Mouse (Mus musculus) urinary bladder, postnatal 4 days (tissue): ENCODE results near the gene Slc31a1.
A peak's percentile ranks its signal among the peaks of the same experiment; 100 is the strongest.

Experiments
- DNase-seq, 2 experiments: peaks; one replicate each; pipeline ENCODE4 v3.0.0; 2021 to 2022; ENCODE audit warnings: low spot score in 2 of 2

Slc31a1 gene

DNA sequence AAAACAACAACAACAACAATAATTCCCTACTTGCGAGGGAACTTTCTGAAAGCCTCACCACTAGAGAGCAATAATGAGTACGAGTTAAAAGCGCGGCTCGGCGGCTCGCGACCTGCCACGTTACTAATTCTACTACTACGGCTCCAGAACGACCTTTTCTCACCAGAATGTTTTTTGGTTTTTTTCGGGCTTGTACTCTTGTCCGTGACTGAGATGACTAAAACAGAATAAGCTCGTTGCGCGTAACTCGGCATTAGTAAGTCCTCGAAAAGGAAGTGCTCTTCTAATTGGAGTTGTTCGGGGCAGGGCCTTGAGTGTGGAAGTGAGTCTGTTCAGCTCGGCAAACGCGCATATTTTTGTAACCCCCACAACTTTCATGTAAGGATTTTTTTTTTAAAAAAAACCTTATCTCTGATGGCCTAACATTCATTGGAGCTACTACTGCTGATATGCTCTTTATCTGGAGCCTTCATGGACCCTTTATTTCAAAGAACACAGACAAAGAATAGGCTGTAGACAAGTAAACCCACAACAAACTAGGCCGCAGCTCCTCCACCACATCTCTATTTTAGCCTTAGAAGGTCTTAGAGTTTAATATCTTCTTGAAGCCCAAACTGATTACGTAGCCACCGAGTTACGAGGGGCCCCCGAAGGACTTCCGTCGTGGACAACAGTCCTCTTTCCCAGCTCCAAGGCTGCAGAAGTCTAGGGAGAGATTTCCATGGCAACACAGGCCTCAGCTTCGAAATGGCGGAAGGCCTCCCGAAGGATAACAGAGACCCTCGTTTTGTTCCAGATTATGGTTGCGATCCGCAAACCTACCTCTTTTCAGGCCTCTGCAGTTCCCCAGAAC lies 47.4 kb downstream of the Slc31a1 start:
- peak in 1 of 2 experiments; percentile 35 for DNase-seq

DNA sequence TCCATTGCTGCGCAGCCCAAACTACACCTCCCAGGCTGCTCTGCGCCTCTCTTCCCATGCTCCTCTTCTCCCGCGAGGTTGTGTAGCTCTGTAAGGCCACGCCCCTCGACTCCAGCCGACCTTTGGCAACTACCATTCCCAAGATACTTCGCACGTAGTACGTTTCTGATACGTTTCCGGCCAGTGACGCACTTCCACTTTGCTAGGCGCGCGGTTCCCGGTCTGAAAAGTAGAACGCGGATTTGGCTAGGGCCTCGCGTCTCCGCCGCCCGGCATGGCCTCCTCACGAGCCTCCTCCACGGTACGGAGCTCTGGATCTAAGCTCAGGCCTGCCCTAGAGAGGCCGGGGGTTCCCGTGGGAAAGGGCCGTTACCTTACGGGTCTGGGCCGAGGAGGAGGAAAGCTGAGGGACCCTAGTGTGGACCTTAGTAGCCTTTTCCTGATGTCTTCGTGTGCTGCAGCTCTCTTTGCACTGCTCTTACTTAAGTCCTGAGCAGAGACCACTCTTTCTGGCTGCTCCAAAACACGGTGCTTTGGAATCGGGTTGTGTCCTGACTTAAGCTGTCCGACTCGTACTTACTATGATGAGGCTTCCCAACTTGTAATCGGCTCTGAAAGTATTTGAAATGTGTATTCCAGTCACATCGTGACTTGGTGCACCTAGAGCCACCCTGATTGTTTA lies 48.2 kb downstream of the Slc31a1 start, which contains the start of the genes Cdc26 and Prpf4:
Gene Cdc26, minus strand, starts transcription at position 42 of the 682 bp plus-strand sequence.
Gene Prpf4, plus strand, starts transcription at position 197 of the 682 bp plus-strand sequence.
- peak; percentile 93 to 97 for DNase-seq

DNA sequence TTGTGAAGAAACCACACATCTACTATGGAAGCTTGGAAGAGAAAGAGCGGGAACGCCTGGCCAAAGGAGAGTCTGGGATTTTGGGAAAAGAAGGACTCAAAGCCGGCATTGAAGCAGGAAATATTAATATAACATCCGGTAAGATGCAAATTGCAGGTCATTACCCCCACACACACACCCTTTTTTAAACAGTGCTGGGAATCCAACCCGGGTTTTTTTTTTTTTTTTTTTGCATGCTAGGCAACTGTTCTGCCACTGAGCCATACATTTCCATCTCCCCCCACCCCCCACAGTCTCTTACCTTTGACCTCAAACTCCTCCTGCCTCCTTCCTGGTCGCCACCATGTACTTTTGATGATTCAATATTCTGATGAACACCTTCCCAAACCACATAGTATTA lies 49.1 kb downstream of the Slc31a1 start:
- DNase-seq, result no peak

DNA sequence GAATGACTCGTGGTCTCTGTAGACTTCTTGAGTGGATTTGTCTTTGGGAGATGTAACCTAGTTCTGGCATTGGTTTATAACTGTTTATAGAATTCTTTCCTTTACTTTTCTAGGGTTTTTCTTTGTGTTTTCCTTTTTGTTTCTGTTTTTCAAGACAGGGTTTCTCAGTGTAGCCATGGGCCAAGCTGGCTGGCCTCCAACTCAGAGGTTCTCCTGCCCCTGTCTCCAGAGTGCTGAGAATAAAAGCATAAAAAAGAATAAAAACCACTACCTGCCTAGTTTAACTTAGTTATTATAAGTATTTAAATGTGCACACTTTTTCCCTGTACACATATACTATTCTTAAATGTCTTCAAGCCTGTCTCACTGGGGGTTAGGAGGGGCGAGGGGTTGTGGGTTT lies 49.8 kb downstream of the Slc31a1 start:
- DNase-seq, result no peak

DNA sequence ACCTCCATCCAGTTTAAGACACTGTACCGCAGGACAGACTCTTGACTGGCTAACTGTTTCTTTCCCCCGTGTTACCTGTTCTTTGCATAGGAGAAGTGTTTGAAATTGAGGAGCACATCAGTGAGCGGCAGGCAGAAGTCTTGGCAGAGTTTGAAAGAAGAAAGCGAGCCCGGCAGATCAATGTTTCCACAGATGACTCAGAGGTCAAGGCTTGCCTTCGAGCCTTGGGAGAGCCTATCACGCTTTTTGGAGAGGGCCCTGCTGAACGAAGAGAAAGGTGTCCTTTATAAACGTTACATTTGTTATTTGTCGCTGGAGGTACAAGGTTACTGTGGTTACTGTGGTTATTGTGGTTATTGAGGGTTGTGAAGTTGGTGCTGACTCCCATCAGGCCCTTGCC lies 51.1 kb downstream of the Slc31a1 start:
- DNase-seq, result no peak

DNA sequence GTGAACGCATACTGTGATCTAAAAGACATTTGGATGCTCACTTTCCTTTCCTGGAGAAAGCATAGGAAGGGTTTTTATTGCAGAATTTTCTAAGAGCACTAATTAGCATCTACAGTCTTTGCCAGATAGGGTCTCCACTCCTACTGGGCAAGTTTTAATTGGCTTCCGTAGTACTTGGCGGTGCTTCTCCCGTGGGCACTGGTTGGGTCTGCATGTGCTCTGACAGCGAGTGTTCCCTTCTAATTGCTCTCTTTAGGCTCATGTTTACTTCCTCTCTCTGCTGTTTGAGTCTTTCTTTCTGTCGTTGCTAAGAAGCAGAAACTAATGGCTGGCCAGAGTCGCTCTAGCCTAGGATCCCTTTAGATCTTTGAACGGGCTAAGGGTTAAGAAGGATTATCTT lies 57.9 kb downstream of the Slc31a1 start:
- no peak for DNase-seq

DNA sequence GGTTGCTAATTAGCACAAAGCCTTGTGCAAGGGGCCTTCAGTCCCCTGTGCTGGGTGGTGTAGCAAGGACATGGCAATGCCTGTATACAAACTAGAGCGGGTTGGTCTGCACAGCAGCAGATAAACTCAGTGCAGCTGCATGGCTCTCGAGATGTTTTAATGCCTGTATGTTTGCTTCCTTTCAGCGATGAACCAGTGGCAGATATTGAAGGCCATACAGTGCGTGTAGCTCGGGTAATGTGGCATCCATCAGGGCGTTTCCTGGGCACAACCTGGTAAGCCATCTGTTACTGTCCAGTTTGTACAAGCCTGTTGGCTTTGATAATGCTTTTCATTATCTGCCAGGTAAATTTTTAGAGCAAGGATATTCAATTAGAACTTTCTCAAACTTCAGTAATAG lies 58.6 kb downstream of the Slc31a1 start:
- DNase-seq, result no peak

DNA sequence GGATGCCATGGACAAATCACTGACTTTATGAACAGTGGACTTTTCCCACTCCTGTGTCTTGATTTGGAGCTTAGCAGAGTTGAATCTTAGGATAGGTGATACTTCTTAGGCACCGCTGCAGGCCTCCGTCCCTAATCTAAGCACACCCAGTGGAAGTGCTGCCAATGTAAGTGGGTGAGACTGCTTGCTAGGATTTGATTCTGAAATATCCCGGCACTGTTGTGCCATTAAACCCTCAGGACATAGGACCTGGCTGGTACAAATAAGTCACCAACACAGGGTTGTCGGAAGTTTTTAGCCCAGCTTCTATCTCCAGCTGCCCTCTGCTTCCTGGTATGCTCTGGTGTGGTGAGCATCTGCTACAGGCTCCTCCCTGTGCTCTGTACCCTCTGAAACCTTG lies 65.4 kb downstream of the Slc31a1 start:
- DNase-seq, result no peak

DNA sequence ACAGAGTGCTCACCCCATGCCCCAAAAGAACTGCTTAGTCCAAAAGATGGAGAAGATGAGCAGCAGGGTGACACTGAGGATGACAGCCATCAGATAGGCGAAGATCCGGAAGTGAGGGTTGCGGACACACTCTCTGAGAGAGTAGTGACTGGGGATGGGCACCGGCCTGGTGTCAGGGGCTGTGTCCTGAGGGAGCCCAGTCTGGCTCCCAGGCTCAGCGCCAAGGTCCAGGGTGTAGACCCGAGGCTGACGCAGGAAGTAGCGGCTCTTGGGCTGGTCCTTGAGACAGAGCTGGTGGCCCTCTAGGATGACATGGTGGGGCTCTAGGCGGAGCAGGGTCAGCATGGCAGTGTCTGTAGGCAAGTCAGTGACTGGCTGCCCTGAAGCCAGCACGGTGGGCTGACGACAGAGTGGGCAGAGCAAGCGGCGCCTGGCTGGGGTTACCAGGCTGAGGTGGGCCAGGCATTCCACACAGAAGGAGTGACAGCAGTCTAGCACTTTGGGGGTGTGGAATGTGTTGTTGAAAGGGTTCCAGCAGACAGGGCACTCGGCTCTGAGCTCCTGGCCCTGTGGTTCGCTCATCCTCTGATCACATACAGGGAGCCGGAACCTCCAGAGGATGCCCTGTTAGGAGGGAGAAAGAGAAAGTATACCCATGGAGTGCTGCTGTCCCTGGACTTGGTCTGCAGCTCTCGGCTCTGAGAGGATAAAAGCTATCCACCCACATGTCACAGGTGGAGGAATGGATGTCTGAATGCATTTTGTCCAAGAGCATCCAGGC lies 67.6 kb downstream of the Slc31a1 start:
- no peak for DNase-seq

DNA sequence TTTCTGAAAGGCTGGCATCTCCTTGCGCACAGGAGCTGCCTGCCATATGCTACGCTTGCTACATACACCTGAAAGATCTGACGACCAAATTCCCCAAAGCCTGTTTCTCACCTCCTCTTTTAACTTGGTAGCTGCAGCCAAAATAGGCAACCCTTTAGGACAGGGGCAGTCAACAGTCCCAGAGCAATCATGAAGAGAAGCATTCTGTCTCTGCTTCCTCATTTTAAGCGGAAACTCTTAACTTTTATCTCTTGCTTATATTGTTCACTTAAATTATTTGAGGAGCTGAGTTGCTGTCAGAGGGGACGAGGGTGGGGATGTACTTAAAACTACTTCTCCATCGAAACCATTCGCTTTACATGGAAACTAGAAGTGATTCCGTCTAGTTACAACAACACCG lies 69.1 kb downstream of the Slc31a1 start:
- DNase-seq, result no peak

DNA sequence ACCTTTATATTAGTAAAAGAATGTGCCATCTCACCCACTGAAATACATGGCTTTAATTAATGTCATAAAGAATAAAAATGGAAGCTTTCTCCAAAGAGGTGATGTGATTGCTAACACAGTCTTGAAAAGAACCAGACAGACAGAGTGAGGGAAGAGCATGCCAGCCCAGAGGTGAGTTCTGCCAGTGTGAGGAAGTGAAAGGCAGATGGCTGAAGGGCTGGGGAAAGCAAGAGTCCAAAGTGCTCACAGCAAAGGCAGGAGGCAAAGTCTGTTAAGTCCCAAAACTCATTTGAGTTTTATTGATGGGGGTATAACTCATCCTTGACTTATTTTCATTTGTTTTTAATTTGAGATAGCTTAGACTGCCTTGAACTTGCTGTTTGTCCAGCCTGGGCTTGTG lies 70.2 kb downstream of the Slc31a1 start:
- DNase-seq, result no peak

DNA sequence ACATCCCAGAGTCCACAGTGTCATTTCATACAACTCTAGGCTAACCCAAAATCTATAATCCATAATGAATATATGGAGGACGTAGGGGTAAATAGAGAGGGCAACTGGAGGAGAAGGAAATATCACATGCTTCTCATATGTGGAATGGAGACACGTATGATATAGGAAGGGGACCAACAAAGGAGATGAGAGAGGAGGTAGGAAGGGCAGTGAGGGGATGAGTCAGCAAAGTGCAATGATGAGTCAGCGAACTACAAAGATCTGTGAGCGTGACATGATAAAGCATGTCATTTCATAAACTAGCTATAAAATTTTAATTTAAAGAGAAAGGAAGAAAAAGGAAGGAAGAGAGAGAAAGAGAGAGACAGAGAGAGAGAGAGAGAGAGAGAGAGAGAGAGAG lies 71.0 kb downstream of the Slc31a1 start:
- DNase-seq, result no peak

DNA sequence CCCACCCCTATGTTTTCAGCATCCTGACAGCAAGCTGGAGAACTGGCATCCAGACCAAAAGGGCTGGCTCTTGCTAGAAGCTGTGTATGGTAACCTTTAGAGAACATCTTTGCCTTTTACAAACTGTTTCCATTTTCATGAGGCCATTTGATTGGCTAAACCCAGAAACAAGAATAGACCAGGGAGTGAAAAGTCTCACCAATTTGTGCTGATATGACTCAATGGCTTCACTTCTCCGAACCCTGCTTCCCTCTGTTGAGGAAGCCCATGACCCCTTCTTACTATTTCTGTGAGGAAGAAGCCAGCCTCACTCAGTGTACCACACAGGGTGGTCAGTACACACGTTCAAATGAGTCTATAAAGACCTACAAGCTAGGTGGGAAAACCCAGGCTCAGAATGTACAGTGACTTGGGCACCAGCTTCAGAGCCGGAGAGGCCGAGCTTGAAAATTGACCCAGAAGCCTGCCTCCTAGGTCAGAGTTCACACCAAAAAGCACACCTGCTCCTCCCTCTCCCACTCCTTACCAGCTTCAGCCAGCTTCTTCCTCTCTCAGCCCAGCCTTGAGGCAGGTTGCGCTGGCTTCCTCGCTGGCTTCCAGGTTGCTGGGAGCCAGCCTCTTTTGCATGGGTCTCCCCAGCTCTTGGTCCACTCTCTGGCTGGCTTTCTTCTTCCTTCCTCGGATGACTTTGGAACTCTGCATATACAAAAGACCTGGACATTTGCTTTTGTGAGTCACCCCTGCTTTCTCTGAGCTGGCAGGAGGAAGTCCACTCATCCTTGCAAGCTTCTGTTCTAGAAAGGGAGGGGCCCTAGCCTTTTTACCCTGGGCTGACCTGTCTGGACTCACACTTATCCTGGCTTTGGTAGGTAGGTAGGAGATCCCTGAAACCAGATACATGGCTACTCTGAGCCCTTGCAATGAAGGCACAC lies 73.7 kb downstream of the Slc31a1 start:
- DNase-seq, result no peak

DNA sequence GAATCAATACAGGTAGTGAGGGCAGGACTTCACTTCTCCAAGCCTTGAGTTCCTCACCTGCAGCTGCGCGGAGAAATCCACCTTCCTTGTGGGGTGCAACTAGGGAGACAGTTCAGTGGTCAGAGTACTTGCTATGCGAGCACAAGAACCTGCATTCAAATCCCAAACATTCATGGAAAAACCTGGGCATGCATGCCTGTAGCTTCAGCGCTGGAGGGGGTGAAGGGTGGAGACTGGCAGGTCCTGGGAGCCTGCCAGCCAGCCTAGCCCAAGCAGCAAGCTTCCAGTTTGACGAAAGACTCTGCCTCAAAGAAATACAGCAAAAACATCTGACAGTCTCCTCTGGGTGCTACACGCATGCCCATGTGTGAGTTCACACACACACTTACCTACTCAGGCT lies 74.6 kb downstream of the Slc31a1 start, which contains the start of gene Rnf183:
Gene Rnf183, minus strand, starts transcription at position 172 of the 400 bp plus-strand sequence.
- DNase-seq, result no peak

DNA sequence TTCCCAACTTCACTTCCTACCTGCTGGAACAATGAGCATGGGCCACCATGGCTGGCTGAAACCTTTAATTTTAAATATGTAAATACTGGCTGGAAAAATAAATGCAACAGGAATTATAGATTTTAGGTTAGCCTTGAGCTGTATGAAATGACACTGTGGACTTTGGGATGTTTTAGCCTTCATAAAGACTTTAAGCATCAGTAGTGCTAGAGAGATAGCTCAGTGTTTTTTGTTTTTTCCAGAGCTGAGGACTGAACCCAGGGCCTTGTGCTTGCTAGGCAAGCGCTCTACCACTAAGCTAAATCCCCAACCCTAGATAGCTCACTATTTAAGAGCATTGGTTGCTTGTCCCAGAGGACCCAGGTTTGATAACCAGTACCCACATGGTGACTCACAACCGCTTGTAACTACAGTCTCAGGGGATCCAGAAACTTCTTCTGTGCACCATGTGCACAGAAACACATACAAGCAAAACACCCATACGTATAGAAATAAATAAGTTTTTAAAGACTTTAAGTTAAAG lies 76.8 kb downstream of the Slc31a1 start:
- DNase-seq, result no peak

DNA sequence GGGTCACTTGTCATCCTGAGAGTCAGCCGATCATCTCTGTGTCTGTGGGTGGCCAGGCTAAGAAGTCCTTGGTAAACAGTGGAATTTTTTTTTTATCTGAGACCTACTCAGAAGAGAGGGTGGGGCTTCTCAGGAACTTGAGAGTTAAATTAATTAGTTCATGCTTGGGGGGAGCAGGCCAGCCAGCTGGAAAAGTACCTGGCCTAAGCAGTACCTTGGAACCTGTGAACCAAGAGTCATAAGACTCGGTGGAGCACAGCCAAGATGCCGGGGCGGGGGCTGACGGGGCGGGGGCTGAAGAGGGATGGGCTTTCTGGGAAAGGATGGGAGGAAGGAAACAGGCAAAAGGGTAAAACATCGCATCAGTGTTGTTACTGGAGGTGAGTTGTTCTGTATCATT lies 77.3 kb downstream of the Slc31a1 start:
- DNase-seq, result no peak

DNA sequence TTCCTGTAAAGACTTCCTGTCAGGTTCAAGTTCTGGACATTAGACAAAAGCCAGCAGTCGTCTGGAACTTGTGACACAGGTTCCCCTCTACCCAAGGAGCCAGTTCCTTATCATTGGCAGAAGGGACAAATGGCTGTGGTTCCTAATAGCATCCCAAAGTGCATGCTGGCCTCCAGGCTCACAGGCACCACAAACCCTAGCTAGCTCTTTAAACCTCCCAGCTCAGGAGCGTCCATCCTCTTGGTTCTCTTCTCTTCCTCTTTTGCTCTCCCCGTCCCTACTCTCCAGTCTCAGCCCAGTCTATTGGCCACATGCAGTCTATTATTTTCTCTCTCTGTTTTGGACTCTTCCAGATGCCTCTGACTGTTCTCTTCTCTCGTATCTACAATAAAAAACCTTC lies 79.3 kb downstream of the Slc31a1 start:
- DNase-seq, result no peak

DNA sequence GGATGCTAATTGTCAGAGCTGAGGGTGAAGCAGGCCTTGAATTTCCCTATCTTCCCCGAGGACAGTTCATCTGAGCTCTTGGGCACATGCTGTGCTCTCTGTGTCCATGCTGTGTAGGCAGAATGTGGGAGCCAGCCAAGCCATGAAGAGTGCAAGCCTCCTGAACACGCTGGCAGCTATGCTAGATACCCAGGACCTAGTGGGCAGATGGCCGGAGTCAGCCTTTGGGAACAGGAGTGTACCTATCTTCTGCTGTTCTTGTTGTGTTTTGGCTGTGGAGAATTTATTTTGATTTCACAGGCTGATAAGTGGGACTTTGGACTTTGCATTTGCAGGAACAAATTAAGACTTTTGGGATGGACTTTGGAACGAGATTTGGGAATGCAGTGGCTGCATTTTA lies 80.0 kb downstream of the Slc31a1 start:
- no peak for DNase-seq

DNA sequence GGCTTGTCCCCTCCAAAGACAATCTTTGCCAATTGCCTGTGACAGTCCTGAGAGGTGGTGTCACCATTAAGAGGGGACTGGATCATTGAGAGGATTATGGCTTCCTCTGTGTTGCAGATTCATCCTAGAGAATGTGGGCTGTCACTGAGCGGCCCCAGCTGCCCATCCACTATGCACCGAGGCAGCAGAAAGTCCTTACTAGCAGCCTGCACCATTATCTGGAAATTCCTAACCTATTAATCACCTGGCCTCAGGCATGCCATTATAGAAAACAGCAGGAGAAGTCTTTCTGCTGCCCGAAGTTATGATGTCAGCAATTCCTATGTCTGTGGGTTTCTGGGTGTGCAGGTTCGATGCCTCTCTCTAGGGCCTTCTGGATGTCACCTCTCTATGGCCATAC lies 80.5 kb downstream of the Slc31a1 start:
- DNase-seq, result no peak
